Mouse (Mus musculus): ENCODE measurements around the gene Lrrk1. TPM values are rescaled to one million over a fixed set of nuclear protein-coding genes. Genes with fewer than 3 reads are reported as not detected.

Gene Lrrk1
- total RNA-seq, 2 experiments from 2014 or later, result 3.8 to 4.2 TPM

DNA sequence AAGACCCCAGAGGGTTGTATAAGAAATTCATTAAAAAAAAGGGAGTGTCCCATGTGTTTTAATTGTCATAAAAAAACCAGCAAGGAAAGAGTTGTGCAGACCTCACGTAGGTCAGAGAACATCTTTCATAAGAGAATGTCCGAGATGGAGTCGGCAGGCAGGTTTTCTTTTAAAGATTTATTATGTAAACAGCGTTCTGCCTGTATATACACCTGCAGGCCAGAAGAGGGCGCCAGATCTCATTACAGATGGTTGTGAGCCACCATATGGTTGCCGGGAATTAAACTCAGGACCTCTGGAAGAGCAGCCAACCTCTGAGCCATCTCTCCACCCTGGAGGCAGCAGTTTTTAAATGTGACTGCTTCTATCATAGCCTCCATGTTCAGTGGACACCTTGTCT lies 116.9 kb downstream of the Lrrk1 start:
- DNase-seq (ENCODE audit: extremely low spot score in 1 of 2, low spot score in 2 of 2), result no peak
- intact Hi-C loops (cut with DNase I), result no loop called here

DNA sequence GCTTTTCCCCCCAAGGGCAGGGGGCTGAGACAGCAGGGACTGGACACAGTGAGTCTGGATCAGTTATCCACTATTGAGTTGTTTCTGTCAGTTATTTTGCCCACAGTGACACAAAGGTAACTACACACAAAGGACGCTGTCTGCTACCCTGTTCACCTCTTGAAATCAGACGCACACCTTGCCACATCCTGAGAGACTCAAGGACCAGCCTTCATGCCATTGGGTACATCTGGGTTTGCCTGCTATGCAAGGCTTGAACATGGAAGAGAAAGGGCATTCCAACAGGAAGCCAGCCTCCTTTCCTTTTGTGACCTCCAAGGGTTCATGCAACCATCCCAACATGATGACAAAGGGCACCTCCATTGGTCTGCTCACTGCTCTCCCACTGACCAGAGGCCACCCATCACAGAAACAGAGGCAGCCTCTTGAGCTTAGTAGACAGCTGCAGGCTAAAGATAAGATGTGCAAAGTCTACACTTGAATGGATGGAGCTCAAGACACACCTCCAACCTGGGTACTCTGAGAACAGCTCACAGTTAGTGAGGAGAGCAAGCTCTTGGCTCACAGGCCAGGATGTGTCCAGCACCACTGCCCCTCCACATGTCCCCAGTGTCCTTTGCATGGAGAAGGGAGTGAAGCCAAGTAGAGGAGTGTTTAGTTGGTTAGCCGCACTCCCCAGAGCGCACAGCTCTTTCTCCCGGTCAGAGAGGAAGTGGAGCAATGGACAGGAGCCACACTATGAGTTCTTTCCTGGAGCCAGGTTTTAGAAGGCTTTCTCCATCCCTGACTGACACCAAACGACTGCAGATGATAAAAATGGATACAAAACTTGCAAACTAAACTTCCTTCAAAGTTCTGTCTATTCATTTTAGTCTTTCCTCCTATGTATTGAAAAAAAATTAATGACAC lies 121.0 kb downstream of the Lrrk1 start:
- no peak for DNase-seq (ENCODE audit: extremely low spot score in 1 of 2, low spot score in 2 of 2)
- intact Hi-C loops (cut with DNase I), result no loop called here

DNA sequence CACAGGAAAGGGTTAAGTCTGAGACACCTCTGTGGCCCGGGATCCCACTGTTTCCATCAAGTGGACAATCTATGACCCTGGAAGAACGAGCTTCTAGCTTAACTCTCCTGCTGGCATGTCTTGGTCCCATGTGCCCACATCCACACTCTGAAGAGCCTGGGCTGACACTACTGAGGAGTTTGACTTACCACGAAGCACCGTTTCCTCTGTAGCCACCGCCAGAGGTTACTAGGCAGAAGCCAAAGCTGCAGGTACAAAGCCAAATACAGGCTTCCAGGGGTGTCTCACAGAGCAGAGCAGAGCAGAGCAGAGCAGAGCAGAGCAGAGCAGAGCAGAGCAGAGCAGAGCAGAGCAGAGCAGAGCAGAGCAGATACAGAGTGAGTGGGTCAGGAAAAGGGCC lies 124.7 kb downstream of the Lrrk1 start:
- DNase-seq (ENCODE audit: extremely low spot score in 1 of 2, low spot score in 2 of 2), result no peak
- intact Hi-C loops (cut with DNase I), result no loop called here

DNA sequence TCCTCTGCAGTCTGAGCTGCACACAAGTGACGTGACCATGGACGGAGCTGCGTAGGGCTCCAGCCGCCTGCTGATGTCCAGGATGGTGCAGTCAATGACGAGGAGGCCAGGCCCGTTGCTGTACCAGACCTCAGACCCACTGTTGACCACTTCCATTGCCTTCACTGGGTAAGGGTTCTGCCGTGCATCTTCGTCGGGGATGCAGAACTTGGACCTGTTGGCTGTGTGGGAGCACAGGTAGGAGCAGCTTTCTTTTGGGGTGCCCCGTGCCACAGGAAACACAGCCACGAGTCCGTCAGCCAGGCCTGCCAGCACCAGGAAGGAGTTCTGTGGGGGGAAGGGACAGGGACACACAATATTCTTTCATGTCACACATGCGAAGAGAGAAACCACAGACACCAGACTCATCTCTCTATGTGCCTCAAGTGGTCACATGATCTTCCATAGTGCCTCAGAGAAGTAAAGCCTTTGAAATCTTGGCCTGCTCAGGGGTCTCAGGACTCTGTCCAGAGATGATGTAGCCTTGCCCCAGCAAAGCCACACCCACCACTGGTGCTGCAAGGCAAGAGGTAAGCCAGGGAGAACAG lies 125.5 kb downstream of the Lrrk1 start:
- intact Hi-C loops (cut with DNase I), result no loop called here
- no peak for DNase-seq (ENCODE audit: extremely low spot score in 1 of 2, low spot score in 2 of 2)

DNA sequence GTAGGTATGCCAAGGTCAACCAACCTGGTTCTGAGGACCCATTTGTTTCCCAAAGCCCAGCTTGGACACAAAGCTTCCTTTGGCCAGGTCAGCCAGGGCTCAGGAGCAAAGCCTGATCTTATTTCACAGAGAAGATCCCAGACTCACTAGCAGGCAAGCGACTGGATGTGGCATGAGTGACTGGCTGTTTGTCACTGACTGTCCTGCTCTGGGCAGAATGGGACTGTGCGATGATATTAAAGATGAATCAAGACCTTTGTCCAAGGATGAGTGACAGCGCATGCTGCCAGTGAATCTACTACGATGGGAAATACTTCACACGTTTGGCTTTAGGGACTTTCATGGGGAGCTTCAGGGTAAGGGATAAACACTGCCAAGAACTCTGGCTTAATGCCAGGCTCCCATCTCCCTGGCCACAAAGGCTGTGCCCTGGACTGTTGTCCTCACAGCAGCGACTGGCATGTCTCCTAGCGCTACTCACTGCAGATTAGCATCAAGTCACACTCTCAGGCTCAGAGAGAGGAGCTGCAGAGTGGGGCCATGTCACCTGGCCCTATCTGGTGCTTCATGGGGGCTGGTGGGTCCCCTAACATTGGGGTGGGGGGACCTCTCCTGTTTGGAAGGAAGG lies 127.3 kb downstream of the Lrrk1 start:
- peak in 1 of 2 experiments; percentile 26 for DNase-seq (ENCODE audit: extremely low spot score in 1 of 2, low spot score in 2 of 2)
- intact Hi-C loops (cut with DNase I), result no loop called here

DNA sequence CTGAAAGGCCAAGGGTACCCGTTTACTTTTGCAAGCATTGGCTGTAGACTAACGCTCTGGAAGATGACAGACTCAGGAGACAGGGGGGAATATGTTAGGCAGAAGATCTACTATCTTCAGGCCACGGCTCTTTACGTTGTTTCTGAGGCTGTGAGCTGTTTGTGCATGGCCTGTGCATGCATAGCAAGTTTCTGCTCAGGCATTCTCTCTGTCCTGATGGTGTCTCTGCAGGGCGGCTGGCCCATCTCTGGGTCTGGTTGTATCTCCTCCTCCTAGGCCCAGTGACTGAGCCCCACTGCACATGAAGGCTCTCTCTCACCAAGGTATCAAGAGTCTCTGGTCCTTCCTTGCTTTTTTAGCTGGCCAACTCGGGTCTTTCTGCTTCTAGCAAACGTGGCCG lies 127.9 kb downstream of the Lrrk1 start:
- intact Hi-C loops (cut with DNase I), result no loop called here

DNA sequence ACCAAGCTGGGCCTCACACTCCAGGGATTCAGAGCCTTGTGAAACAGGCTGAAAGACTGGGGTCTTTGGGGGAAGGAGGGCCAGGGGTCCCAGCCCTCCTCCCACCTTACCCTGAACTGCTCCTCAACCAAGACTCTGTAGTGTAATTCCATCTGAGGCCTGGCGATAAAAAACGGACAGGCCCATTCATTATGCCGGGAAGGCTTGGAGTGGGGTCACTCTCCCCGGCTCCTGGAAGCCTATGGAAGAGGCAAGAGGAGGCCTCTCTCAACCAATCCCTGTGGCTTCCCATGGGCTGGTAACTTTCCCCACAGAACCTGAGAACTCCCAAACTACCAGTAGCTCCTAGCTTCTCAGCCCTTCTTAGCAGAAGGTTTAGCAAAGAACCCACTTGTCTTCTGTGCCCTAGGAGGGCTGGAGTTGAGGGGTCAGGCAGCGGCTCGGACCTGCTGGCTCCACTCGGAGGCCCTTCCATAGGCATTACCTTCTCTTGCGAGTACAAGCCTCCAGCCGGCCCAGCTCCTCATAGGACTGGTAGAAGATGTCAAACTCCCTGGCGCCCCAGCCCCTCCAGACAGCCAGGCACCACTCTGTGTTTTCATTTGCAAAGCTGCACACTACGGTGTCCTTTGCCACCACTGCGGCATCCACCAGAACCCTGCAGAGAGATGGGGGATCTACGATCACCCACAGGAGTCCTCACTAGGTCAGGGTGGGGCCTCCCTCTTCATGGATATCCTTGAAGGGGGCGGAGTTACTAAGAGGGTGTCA lies 128.5 kb downstream of the Lrrk1 start:
- intact Hi-C loops (cut with DNase I), result no loop called here
- DNase-seq (ENCODE audit: extremely low spot score in 1 of 2, low spot score in 2 of 2), result peak in 1 of 2 experiments; percentile 19

More for the DNA sequence above, 127.9 kb downstream of the Lrrk1 start:
- peak in 1 of 2 experiments; percentile 6 for DNase-seq (ENCODE audit: extremely low spot score in 1 of 2, low spot score in 2 of 2)

DNA sequence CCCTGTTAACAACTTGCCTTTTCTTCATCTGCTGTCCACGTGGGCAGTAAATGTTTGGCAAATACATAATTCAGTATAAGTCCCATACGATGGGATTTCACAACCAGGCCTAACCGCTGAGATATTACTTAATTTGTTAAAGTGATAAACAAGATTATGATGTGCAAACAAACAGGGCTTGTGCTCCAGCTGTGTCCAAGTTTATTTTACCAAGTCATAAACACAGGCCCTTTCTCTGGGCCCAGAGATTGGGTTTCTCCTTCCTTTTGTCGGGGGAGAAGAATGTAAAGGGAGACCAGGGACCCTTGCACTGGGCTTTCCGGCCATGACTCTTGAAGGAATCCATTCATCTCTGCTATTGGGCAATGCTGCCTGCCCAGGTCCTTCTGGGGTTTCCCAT lies 129.2 kb downstream of the Lrrk1 start:
- no peak for DNase-seq (ENCODE audit: extremely low spot score in 1 of 2, low spot score in 2 of 2)
- intact Hi-C loops (cut with DNase I), result no loop called here

DNA sequence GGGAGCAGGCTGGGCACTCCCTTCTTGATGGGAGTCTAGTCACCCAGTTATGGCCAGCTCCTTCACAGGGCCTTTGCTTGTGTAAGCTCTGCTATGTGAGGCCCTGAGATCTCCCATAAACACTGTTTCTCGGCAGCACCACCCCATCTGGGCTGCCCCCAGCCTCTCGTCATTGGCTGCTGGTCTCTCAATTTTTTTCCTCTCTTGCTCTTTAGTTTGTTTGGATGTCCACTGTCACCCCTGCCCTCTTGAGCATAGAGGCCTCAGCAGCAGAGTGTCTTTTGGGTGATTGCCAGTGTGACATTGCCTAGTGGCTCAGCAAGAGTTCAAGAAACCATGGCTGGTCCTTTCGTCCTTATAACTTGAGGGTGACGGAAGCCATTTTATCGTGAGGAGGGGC lies 130.9 kb downstream of the Lrrk1 start:
- peak in 1 of 2 experiments; percentile 19 for DNase-seq (ENCODE audit: extremely low spot score in 1 of 2, low spot score in 2 of 2)
- intact Hi-C loops (cut with DNase I), result no loop called here

DNA sequence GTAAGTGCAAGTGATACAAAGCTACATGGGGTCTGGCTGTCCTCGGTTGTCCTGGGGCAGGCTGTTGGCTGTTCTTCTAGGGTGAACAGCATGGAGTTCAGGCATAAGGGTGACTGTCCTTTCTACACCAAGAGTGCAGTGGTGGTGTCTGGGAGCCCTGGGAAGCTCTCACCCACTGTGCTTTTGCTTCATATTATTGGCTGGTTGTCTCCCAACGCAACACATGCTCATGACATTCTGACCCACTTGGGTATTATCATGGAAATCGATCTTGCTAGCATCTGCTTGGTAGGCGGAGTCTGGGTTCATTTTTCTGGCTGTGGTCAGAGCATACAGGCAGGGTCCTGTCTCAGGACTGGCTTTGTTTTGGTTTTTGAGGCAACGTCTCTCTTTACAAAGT lies 131.7 kb downstream of the Lrrk1 start:
- peak in 1 of 2 experiments; percentile 4 for DNase-seq (ENCODE audit: extremely low spot score in 1 of 2, low spot score in 2 of 2)
- intact Hi-C loops (cut with DNase I), result no loop called here

DNA sequence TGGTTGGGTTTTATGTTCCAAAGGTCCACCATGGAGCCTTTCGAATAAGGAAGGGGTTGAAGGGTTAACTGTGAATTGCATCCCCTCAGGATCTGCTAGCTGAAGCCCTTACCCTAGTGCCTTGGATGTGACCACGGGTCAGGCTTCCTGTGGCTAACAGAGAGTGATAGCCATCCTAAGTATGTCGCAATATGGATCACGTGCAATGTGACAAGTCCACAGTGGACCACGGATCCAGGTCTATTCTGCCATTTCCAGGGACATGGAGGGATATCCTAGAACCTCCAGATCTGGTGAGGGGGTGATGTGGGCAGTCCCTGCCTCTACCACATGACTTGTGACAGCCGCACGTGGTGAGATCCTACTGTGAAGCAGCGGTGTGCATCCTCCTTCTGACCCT lies 133.2 kb downstream of the Lrrk1 start:
- no peak for DNase-seq (ENCODE audit: extremely low spot score in 1 of 2, low spot score in 2 of 2)
- intact Hi-C loops (cut with DNase I), result loop anchor here (5.0 kb wide), 1 partner anchor 148 kb away; the partner anchor contains the start of gene Chsy1

DNA sequence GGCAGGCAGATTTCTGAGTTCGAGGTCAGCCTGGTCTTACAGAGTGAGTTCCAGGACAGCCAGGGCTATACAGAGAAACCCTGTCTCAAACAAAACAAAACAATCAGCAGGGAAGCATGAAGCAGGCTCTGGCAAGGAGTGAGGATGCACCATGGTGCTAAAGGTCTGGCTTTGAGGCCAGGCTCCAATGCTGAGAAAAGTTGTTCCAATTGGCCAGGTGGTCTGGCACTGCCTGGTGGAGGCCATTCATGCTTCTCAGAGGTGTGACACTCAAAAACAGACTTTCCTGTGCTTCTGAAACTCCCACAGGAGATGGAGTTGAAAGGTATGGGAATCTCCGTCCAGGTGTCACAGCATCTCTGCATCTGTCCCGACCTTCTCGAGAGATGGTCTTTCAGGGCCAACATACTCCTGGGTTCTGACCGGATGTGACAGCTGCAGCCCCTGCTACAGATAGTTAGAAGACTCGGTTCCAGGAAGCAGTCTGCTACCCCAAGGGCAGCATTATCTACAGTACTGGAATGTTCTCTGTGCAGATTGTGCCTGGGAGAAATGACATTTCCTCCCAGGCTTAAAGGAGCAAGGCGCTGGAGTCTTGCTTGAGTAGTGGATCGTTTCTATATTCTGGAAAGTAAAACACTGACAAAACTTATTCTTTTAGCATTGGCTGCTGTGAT lies 134.0 kb downstream of the Lrrk1 start:
- peak in 1 of 2 experiments; percentile 5 for DNase-seq (ENCODE audit: extremely low spot score in 1 of 2, low spot score in 2 of 2)
- intact Hi-C loops (cut with DNase I), result loop anchor here (5.0 kb wide), 1 partner anchor 147 kb away; the partner anchor contains the start of gene Chsy1

DNA sequence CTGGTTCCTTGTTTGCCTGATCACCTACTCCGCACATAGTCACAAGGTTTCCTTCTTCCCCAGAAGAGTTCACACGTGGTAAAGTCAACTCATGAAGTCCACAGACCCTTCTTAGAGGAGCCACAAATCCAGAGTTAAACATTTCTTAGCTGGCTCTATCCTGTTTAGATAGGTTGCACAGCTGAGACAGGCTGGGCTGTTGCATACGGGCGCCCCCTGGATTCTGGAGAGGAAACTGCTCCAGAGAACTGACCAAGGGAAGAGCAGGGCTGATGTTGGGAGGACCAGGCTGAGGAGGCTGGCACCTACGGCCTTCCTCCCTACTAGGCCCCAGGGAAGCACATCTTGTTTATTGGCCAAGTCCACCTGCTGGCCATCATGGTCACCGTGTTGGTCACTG lies 138.1 kb downstream of the Lrrk1 start:
- intact Hi-C loops (cut with DNase I), result loop anchor here (5.0 kb wide), 1 partner anchor 143 kb away; the partner anchor contains the start of gene Chsy1
- DNase-seq (ENCODE audit: extremely low spot score in 1 of 2, low spot score in 2 of 2), result peak; percentile 42 to 80

DNA sequence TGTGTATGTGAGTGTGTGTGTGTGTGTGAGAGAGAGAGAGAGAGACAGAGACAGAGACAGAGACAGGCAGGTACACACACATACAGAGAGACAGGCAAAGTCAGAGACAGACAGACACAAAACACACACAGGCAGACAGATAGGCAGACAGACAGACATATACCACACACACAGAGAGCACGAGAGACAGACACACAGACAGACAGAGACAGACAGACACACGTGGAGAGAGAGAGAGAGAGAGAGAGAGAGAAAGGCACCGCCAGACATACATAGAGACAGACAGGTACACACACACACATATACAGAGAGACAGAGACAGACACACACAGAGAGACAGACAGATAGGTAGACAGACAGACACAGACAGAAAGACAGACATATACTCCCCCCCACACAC lies 138.7 kb downstream of the Lrrk1 start:
- intact Hi-C loops (cut with DNase I), result no loop called here
- DNase-seq (ENCODE audit: extremely low spot score in 1 of 2, low spot score in 2 of 2), result peak in 1 of 2 experiments; percentile 2

DNA sequence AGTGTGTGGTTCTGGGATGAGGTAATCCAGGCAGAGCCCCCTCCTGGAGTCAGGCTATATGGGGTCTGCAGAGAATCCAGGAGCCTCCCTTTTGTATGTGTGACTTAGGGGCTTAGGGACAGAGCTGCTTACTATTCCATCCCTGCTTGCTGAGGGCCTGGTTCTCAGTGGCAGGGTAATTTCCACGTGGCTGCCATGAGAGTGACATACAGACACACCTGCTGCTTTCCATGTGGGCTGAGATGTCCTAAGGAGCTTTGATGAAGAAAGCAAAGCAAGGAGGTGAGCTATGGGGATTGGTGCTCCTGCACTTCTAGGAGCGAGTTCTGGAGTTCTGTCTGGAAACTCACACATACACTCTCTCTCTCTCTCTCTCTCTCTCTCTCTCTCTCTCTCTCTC lies 139.1 kb downstream of the Lrrk1 start:
- intact Hi-C loops (cut with DNase I), result no loop called here
- DNase-seq (ENCODE audit: extremely low spot score in 1 of 2, low spot score in 2 of 2), result peak in 1 of 2 experiments; percentile 5

DNA sequence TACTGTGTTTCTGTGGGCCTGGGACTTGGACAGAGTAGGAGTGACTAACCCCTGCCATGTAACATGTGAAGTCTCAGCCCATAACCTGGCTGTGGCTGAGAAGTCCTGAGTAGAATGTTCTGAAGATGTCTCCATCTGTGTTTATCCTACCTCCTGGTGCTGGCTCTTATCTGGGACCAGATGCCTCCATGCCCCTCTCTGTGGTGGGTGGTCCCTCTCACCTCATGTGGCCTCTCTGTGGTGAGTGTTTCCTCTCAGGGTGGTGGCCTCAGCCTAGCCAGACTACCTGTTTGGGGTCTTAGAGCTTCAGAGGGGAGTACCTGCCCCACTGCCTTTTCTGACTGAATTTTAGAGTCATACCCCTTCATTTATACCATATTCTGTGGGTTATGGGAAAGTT lies 139.9 kb downstream of the Lrrk1 start:
- intact Hi-C loops (cut with DNase I), result no loop called here
- peak in 1 of 2 experiments; percentile 8 for DNase-seq (ENCODE audit: extremely low spot score in 1 of 2, low spot score in 2 of 2)

DNA sequence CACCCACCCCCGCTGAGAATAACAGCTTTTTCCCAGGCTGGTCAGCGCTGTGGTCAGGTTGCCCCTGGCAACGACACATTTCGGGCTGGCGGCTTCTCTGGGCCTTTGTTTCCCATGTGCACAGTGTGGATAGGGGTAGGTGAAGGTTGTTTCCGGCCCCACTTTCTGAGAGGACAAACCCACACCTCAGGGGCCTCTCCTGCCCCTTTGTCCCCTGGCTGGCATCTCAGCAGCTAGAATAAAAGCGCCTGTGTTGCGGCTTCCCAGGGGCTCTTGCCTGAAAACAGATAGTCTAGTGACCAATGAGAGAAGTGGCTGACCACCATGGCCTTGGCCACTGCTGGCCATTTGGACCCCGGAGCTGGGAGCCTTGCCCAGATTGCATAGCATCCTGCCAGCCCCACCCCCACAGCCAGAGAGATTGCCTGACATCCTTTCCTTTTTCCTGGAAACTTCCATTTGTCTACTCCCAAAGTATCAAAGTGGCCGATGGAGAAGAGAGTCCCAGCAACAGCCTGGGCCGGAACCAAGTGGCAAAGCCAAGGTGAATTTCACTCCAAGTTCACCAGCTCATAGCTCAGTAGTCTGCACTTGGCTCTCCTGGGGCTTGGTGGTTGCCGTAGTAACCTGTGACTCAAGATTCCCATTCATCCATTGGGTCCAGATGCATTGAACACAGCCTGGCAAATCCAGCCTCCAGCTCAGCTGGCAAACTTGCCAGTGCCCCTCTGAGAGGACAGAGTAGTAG lies 140.7 kb downstream of the Lrrk1 start:
- peak; percentile 73 to 80 for DNase-seq (ENCODE audit: extremely low spot score in 1 of 2, low spot score in 2 of 2)
- intact Hi-C loops (cut with DNase I), result no loop called here

Data from left cerebral cortex, postnatal 10 days (tissue).